Mouse (Mus musculus) MEL (cell line): ENCODE results near the gene Fermt1.

Experiments used
- E2F4 ChIP-seq: IDR thresholded peaks from 2 replicates; pipeline ENCODE4 v1.6.1; 2011; ENCODE audit warnings: low read depth, low read length, improper control_type of control experiment, borderline replicate concordance
- HCFC1 ChIP-seq: IDR thresholded peaks from 2 replicates; pipeline ENCODE4 v1.6.1; 2012; ENCODE audit warnings: low read depth, mild to moderate bottlenecking, inconsistent platforms, low read length, improper control_type of control experiment, moderate library complexity
- MAZ ChIP-seq: IDR thresholded peaks from 2 replicates; pipeline ENCODE4 v1.6.1; 2012; ENCODE audit warnings: low read depth, mild to moderate bottlenecking, inconsistent platforms, low read length, improper control_type of control experiment
- POLR2A ChIP-seq, 2 experiments: IDR thresholded peaks; 2 replicates each; pipeline ENCODE4 v1.6.1; 2011 to 2012; ENCODE audit warnings: low read length in 2 of 2, mild to moderate bottlenecking in 2 of 2, control low read depth in 1 of 2, improper control_type of control experiment in 1 of 2, low read depth in 1 of 2, moderate library complexity in 1 of 2; ENCODE audit not compliant: control insufficient read depth in 1 of 2, insufficient read depth in 1 of 2, poor library complexity in 1 of 2
- ZNF384 ChIP-seq: IDR thresholded peaks from 2 replicates; pipeline ENCODE4 v1.6.1; 2012; ENCODE audit warnings: low read depth, mild to moderate bottlenecking, inconsistent platforms, low read length, improper control_type of control experiment

DNA sequence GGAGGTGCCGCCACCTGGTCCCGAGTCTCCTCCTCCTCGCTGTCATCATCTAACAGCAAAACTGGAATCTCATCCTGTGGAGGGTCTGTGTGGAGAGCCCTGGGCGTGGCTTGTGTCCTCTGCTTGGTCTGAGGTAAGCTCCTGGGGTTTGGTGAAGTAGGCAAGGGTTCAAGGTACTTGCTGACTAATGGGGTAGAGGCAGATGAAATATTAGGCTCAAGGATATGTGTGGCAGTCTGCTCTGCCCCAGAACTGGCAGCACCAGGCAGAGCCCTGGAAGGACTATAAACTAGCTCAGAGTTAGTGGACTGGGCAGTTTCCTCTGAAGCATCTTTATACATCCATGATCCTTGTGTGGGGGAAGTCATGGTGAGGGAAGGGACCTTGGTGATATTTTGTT lies 75.4 kb downstream of the Fermt1 start:
- TF ChIP-seq E2F4 (no peak), HCFC1 (no peak), MAZ (no peak), ZNF384 (no peak), POLR2A (IDR thresholded peaks at IDR 0.05; ENCODE audit: control insufficient read depth in 1 of 2, insufficient read depth in 1 of 2, low read depth in 1 of 2, low read length in 2 of 2, poor library complexity in 1 of 2) (no peak)
